Mouse (Mus musculus) spleen, adult 2 months (tissue): ENCODE measurements around the gene Nt5c.
"Not testable (repeated sequence)": the region's sequence is repeated elsewhere in the genome, so short reads cannot be mapped to it uniquely, and the experiment has no call there.

Experiments
- CTCF ChIP-seq: fragments of 200-500 bp; IDR thresholded peaks from 2 replicates; pipeline ENCODE4 v1.5.1; 2011; ENCODE audit warnings: mild to moderate bottlenecking, inconsistent platforms; ENCODE audit not compliant: insufficient read depth, insufficient read length, insufficient replicate concordance; ENCODE audit errors: extremely low read depth
- POLR2A ChIP-seq: fragments of 200-500 bp; IDR thresholded peaks from 2 replicates; pipeline ENCODE4 v1.6.1; 2011; ENCODE audit warnings: low read depth, low read length, inconsistent platforms

DNA sequence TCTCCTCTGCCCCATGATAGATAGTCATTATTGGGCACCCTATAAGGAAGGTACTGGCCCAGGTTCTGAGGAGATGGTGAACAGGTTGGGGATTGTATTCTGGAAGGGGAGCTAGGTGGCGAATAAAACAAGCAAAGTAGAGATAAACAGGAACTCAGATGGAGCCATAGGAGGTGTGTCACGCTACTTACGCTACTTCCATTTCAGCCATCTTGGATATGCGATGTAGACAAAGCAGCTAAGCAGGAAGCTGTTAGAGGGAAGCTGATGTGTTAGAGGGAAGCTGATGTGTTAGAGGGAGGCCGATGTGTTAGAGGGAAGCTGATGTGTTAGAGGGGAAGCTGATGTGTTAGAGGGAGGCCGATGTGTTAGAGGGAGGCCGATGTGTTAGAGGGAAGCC lies 14.3 kb downstream of the Nt5c start:
- not testable (repeated sequence) for TF ChIP-seq CTCF, POLR2A
